Mouse (Mus musculus) retina, postnatal 7 days (tissue): Measurements from ENCODE around the gene Tmem59l.
"Not testable (repeated sequence)": the region's sequence is repeated elsewhere in the genome, so short reads cannot be mapped to it uniquely, and the experiment has no call there.

Experiments used
- DNase-seq: peaks from one replicate; pipeline ENCODE4 v3.0.0-alpha.2; 2012; ENCODE audit warnings: low read depth, low spot score

Gene Tmem59l

GRCm38 (mm10) chr8:70486941-70487520 is at the start of gene Tmem59l:
Gene Tmem59l (minus strand): TSS chr8:70487358.
- DNase-seq, result no peak

GRCm38 (mm10) chr8:70535701-70536100 is 48.5 kb upstream of the Tmem59l start:
- DNase-seq, result no peak

GRCm38 (mm10) chr8:70535221-70535620 is 48.1 kb upstream of the Tmem59l start:
- DNase-seq, result no peak

GRCm38 (mm10) chr8:70534281-70534680 is 47.1 kb upstream of the Tmem59l start:
- no peak for DNase-seq

GRCm38 (mm10) chr8:70530314-70530713 is 43.2 kb upstream of the Tmem59l start:
- no peak for DNase-seq

- DNase-seq, result no peak
Measured at GRCm38 (mm10) chr8:70529741-70530161, 42.6 kb upstream of the Tmem59l start.

GRCm38 (mm10) chr8:70529299-70529698 is 42.1 kb upstream of the Tmem59l start:
- no peak for DNase-seq

- DNase-seq, result no peak
Measured at GRCm38 (mm10) chr8:70528182-70528797, 41.1 kb upstream of the Tmem59l start.

GRCm38 (mm10) chr8:70527512-70528181 is 40.5 kb upstream of the Tmem59l start, which contains the start of the genes Fkbp8 and Kxd1:
Gene Fkbp8 (plus strand): TSS chr8:70527724.
Gene Kxd1 (minus strand): TSS chr8:70527956.
- peak; percentile 90 for DNase-seq

- no peak for DNase-seq
Measured at GRCm38 (mm10) chr8:70527111-70527511, 40.0 kb upstream of the Tmem59l start.

GRCm38 (mm10) chr8:70522592-70523403 is 35.6 kb upstream of the Tmem59l start:
- peak; percentile 92 for DNase-seq

- DNase-seq, result no peak
Measured at GRCm38 (mm10) chr8:70519606-70520005, 32.4 kb upstream of the Tmem59l start.

- DNase-seq, result no peak
Measured at GRCm38 (mm10) chr8:70519043-70519442, 31.9 kb upstream of the Tmem59l start.

GRCm38 (mm10) chr8:70517940-70518643 is 30.9 kb upstream of the Tmem59l start:
- no peak for DNase-seq

- no peak for DNase-seq
Measured at GRCm38 (mm10) chr8:70513441-70513840, 26.3 kb upstream of the Tmem59l start.

- DNase-seq, result no peak
Measured at GRCm38 (mm10) chr8:70512253-70512903, 25.2 kb upstream of the Tmem59l start.

GRCm38 (mm10) chr8:70511770-70512169 is 24.6 kb upstream of the Tmem59l start:
- DNase-seq, result no peak

- not testable (repeated sequence) for DNase-seq
Measured at GRCm38 (mm10) chr8:70511174-70511573, 24.0 kb upstream of the Tmem59l start.

GRCm38 (mm10) chr8:70510228-70510915 is 23.2 kb upstream of the Tmem59l start, which contains the start of gene Uba52:
Gene Uba52 (minus strand): TSS chr8:70510801.
- DNase-seq, result peak; percentile 97
